Mouse (Mus musculus): ENCODE data around the gene Tspan8. TPM values are rescaled to one million over a fixed set of nuclear protein-coding genes. Genes with fewer than 3 reads are reported as not detected.
"Not testable (repeated sequence)": the region's sequence is repeated elsewhere in the genome, so short reads cannot be mapped to it uniquely, and the experiment has no call there.

Gene Tspan8
- polyA plus RNA-seq, 1 experiment from 2014 or later: 0.88 TPM

DNA sequence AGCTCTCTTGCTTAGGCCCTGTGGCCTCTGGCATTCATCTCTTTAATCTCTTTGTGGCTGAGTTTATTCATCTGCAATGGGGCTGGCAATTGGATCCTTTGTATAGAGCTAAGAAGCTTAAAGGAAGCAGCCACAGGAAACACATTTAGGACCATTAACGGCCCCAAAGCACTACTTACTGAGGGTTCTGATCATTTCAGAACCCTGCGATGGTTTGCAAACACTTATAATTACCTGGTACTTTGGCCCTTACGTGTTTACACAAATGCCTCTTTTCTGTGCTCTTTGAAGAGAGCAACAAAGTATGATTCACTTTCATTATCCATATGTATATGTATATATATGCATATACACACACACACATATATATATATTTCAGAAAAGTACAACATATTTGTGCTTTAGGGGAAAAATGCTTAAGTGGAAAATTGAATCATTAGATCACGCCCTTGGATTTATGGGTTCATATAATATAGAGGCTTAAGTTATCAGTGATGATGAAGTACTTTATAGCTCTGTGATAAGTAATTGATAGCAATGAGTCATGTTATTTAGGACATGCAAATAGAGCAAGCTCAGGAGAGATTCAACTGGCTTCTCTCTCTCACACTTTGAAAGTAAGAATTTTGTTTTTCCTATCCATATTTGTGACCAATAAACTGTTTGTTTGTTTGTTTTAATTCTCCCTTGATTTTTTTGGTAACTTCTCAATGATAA, 20.4 kb upstream of the Tspan8 start:
- Histone ChIP-seq H3K9ac (ENCODE audit: low read depth, low read length) (no peak overlapping the region), H3K4me3 (ENCODE audit: low read length) (no peak overlapping the region), H3K4me1 (ENCODE audit: control insufficient read depth, insufficient read depth, low read depth, low read length) (no peaks in the 10 kb centered on the region; the same call in 1 of the 2 replicates), H3K9me3 (ENCODE audit: control insufficient read depth, low read length) (no peaks in the 10 kb centered on the region), H3K36me3 (ENCODE audit: control insufficient read depth, insufficient read depth, low read length) (no peaks in the 10 kb centered on the region), H3K27ac (ENCODE audit: low read depth, low read length) (no peak overlapping the region), H3K4me2 (ENCODE audit: low read length) (no peak overlapping the region), H3K27me3 (replicated peaks; ENCODE audit: control insufficient read depth, insufficient read depth, low read length) (no peaks in the 10 kb centered on the region)
- no peak for ATAC-seq
- 72% methylated on average over 4 of the region's 4 CpGs for WGBS

DNA sequence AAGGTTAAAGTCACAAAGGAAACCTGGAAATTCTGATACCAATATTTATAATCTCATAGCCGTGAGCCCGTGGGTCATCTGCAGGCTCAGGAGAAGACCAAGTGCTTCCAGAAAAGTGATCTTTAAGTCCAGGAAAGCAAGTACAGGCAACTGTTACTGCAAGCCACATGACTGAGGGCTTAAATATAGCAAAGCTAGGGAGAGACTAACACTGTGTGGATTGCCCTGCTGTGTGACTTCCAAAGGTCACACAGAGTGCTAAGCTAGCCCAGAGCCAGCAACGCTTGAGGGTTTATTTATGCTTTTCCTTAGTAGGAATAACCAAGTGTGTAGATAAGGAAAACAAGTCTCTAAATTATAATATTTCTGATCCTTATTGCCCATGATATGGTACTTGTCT, 15.2 kb upstream of the Tspan8 start:
- H3K27me3 ChIP-seq (replicated peaks; ENCODE audit: control insufficient read depth, insufficient read depth, low read length): no peaks in the 10 kb centered on the region
- no peak overlapping the region for H3K4me2 ChIP-seq (ENCODE audit: low read length)
- H3K36me3 ChIP-seq (ENCODE audit: control insufficient read depth, insufficient read depth, low read length): no peaks in the 10 kb centered on the region
- no peak overlapping the region for H3K27ac ChIP-seq (ENCODE audit: low read depth, low read length)
- no peaks in the 10 kb centered on the region for H3K9me3 ChIP-seq (ENCODE audit: control insufficient read depth, low read length)
- no peak overlapping the region for H3K4me3 ChIP-seq (ENCODE audit: low read length)
- H3K4me1 ChIP-seq (ENCODE audit: control insufficient read depth, insufficient read depth, low read depth, low read length): no peaks in the 10 kb centered on the region
- no peak overlapping the region for H3K9ac ChIP-seq (ENCODE audit: low read depth, low read length)
- ATAC-seq: no peak
- 88% methylated on average over 3 of the region's 3 CpGs for WGBS

GRCm38 (mm10) chr10:115803013-115803412, 13.6 kb upstream of the Tspan8 start:
- ATAC-seq; H3K27ac ChIP-seq (ENCODE audit: low read depth, low read length); H3K4me1 ChIP-seq (ENCODE audit: control insufficient read depth, insufficient read depth, low read depth, low read length); H3K27me3 ChIP-seq (replicated peaks; ENCODE audit: control insufficient read depth, insufficient read depth, low read length); H3K9ac ChIP-seq (ENCODE audit: low read depth, low read length); H3K36me3 ChIP-seq (ENCODE audit: control insufficient read depth, insufficient read depth, low read length); H3K4me3 ChIP-seq (ENCODE audit: low read length); H3K4me2 ChIP-seq (ENCODE audit: low read length); H3K9me3 ChIP-seq (ENCODE audit: control insufficient read depth, low read length): not testable (repeated sequence)
- WGBS: 87% methylated on average over 9 of the region's 9 CpGs

- Histone ChIP-seq H3K36me3 (ENCODE audit: control insufficient read depth, insufficient read depth, low read length) (no peaks in the 10 kb centered on the region), H3K4me2 (ENCODE audit: low read length) (no peak overlapping the region), H3K9me3 (ENCODE audit: control insufficient read depth, low read length) (no peaks in the 10 kb centered on the region), H3K9ac (ENCODE audit: low read depth, low read length) (no peak overlapping the region), H3K4me1 (ENCODE audit: control insufficient read depth, insufficient read depth, low read depth, low read length) (no peaks in the 10 kb centered on the region), H3K4me3 (ENCODE audit: low read length) (no peak overlapping the region), H3K27ac (ENCODE audit: low read depth, low read length) (no peak overlapping the region), H3K27me3 (replicated peaks; ENCODE audit: control insufficient read depth, insufficient read depth, low read length) (no peaks in the 10 kb centered on the region)
- no peak for ATAC-seq
- 94% methylated on average over 2 of the region's 2 CpGs for WGBS
Observed at GRCm38 (mm10) chr10:115803765-115804164, 12.9 kb upstream of the Tspan8 start.

DNA sequence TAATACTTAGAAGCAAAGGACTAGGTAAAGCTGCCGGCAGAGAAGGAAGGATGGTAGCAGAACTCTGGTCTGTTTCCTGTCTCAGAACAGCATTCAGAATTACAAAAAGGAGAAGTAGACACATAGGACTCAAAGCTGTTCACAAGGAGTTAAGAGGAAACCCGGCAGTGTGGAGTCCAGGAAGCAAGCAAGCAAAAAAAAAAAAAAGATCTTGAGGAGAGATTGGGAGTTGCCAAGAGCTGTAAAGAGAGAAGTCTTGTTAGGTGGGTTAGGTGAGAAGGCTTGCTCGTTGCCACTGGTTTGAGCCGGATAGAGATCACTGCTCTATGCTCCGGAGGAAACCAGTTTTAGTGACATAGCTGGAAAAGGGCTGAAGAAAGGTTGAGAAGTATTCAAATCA, 10.6 kb upstream of the Tspan8 start:
- H3K9ac ChIP-seq (ENCODE audit: low read depth, low read length): no peak overlapping the region
- ATAC-seq: no peak
- no peaks in the 10 kb centered on the region for H3K36me3 ChIP-seq (ENCODE audit: control insufficient read depth, insufficient read depth, low read length)
- H3K27ac ChIP-seq (ENCODE audit: low read depth, low read length): no peak overlapping the region
- WGBS: 87% methylated on average over 5 of the region's 5 CpGs
- H3K4me2 ChIP-seq (ENCODE audit: low read length): no peak overlapping the region
- no peaks in the 10 kb centered on the region for H3K27me3 ChIP-seq (replicated peaks; ENCODE audit: control insufficient read depth, insufficient read depth, low read length)
- no peaks in the 10 kb centered on the region for H3K4me1 ChIP-seq (ENCODE audit: control insufficient read depth, insufficient read depth, low read depth, low read length)
- H3K4me3 ChIP-seq (ENCODE audit: low read length): no peak overlapping the region
- no peaks in the 10 kb centered on the region for H3K9me3 ChIP-seq (ENCODE audit: control insufficient read depth, low read length)

- WGBS: 73% methylated on average over 7 of the region's 7 CpGs
- H3K27ac ChIP-seq (ENCODE audit: low read depth, low read length): no peak overlapping the region
- no peak for ATAC-seq
- no peak overlapping the region for H3K9ac ChIP-seq (ENCODE audit: low read depth, low read length)
- H3K4me2 ChIP-seq (ENCODE audit: low read length): no peak overlapping the region
- no peaks in the 10 kb centered on the region for H3K36me3 ChIP-seq (ENCODE audit: control insufficient read depth, insufficient read depth, low read length)
- H3K4me3 ChIP-seq (ENCODE audit: low read length): no peak overlapping the region
- H3K9me3 ChIP-seq (ENCODE audit: control insufficient read depth, low read length): no peaks in the 10 kb centered on the region
- no peaks in the 10 kb centered on the region for H3K27me3 ChIP-seq (replicated peaks; ENCODE audit: control insufficient read depth, insufficient read depth, low read length)
- H3K4me1 ChIP-seq (ENCODE audit: control insufficient read depth, insufficient read depth, low read depth, low read length): no peaks in the 10 kb centered on the region
Observed at GRCm38 (mm10) chr10:115809169-115809568, 7.5 kb upstream of the Tspan8 start.

DNA sequence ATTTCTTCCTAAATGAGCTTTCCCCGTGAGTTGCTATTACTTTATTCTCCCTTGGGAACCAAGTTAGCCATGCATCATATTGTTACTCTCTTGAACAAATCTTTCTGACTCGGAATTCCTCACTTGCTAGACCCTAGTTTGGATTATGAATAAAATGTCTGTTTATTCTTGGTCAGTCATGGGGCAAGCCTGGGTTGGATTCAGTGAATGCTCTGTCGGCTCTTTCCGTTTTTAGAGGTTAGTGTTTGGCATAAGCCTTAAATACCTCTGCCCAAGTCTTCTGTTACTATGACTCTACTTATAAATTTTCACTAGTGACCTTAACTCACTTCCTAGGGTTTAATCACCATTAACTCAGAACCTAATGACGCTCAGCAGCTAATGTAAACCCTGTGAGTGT, 5.1 kb upstream of the Tspan8 start:
- ATAC-seq: no peak
- Histone ChIP-seq H3K36me3 (ENCODE audit: control insufficient read depth, insufficient read depth, low read length) (no peaks in the 10 kb centered on the region), H3K27me3 (replicated peaks; ENCODE audit: control insufficient read depth, insufficient read depth, low read length) (no peaks in the 10 kb centered on the region), H3K4me3 (ENCODE audit: low read length) (no peak overlapping the region), H3K27ac (ENCODE audit: low read depth, low read length) (no peak overlapping the region), H3K9ac (ENCODE audit: low read depth, low read length) (no peak overlapping the region), H3K4me2 (ENCODE audit: low read length) (no peak overlapping the region), H3K9me3 (ENCODE audit: control insufficient read depth, low read length) (no peaks in the 10 kb centered on the region), H3K4me1 (ENCODE audit: control insufficient read depth, insufficient read depth, low read depth, low read length) (no peaks in the 10 kb centered on the region)
- WGBS: 52% methylated on average over 5 of the region's 5 CpGs

DNA sequence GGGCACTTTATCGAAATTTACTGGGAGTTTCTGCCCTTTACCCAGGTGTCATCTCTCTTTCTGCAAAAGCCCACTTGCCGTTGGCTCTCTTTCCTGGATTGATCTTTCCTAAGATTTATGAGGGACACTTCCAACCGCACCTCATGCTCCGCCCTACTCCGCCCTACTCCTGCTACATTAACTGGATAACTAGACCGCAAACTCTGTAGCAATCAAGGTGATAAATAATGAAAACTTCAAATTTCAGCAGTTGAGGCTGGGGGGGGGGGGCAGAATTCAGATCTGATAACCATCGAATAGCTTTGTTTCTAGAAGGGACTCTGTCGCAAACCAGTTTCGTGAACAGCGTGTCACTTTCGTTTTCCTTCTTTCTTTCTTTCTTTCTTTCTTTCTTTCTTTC, 1.8 kb upstream of the Tspan8 start:
- no peak overlapping the region for H3K4me2 ChIP-seq (ENCODE audit: low read length)
- no peaks in the 10 kb centered on the region for H3K36me3 ChIP-seq (ENCODE audit: control insufficient read depth, insufficient read depth, low read length)
- 96% methylated on average over 11 of the region's 11 CpGs for WGBS
- H3K27ac ChIP-seq (ENCODE audit: low read depth, low read length): no peak overlapping the region
- no peak overlapping the region for H3K4me3 ChIP-seq (ENCODE audit: low read length)
- no peaks in the 10 kb centered on the region for H3K27me3 ChIP-seq (replicated peaks; ENCODE audit: control insufficient read depth, insufficient read depth, low read length)
- H3K4me1 ChIP-seq (ENCODE audit: control insufficient read depth, insufficient read depth, low read depth, low read length): no peaks in the 10 kb centered on the region
- no peak for ATAC-seq
- H3K9me3 ChIP-seq (ENCODE audit: control insufficient read depth, low read length): no peaks in the 10 kb centered on the region
- no peak overlapping the region for H3K9ac ChIP-seq (ENCODE audit: low read depth, low read length)

DNA sequence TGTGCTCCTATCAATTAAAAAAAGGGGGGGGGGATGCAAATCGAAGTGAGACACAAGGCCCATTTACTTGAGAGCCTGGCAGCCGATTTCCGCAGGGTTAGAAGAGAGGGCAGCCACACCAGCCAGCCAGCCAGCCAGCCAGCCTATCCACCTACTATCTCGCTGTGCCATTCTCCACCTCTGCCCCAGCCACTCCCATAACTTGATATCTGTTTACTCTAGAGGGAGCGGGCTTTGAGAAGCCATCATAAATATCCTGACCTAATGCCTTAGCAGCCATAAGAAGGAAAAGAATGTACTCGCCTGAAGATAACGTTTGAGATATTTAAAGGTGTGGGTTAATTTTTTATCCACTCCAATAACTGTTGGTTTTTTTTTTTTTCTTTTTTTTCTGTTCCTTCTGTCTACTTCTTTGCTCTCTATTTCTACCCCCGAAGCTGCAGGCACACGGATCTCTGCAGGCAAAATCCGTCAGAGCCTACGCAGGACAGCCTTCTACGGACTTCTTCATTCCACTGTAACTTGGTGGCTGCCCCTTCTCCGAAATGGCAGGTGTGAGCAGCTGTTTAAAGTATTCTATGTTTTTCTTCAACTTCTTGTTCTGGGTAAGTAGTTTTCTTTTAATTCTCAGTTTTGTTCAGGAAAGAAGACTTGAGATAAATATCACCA, 558 bp downstream of the Tspan8 start:
- no peaks in the 10 kb centered on the region for H3K36me3 ChIP-seq (ENCODE audit: control insufficient read depth, insufficient read depth, low read length)
- no peaks in the 10 kb centered on the region for H3K27me3 ChIP-seq (replicated peaks; ENCODE audit: control insufficient read depth, insufficient read depth, low read length)
- H3K9ac ChIP-seq (ENCODE audit: low read depth, low read length): no peak overlapping the region
- no peak for ATAC-seq
- H3K4me3 ChIP-seq (ENCODE audit: low read length): no peak overlapping the region
- no peak overlapping the region for H3K4me2 ChIP-seq (ENCODE audit: low read length)
- 72% methylated on average over 13 of the region's 13 CpGs for WGBS
- H3K4me1 ChIP-seq (ENCODE audit: control insufficient read depth, insufficient read depth, low read depth, low read length): no peaks in the 10 kb centered on the region
- no peaks in the 10 kb centered on the region for H3K9me3 ChIP-seq (ENCODE audit: control insufficient read depth, low read length)
- no peak overlapping the region for H3K27ac ChIP-seq (ENCODE audit: low read depth, low read length)
